Mouse (Mus musculus): ENCODE data around the gene Cxadr. TPM values are rescaled to one million over a fixed set of nuclear protein-coding genes. Genes with fewer than 3 reads are reported as not detected.

The Cxadr gene
- polyA plus RNA-seq (2012; rRNA removed): 89.1 and 92.4 TPM in 2 replicates

DNA sequence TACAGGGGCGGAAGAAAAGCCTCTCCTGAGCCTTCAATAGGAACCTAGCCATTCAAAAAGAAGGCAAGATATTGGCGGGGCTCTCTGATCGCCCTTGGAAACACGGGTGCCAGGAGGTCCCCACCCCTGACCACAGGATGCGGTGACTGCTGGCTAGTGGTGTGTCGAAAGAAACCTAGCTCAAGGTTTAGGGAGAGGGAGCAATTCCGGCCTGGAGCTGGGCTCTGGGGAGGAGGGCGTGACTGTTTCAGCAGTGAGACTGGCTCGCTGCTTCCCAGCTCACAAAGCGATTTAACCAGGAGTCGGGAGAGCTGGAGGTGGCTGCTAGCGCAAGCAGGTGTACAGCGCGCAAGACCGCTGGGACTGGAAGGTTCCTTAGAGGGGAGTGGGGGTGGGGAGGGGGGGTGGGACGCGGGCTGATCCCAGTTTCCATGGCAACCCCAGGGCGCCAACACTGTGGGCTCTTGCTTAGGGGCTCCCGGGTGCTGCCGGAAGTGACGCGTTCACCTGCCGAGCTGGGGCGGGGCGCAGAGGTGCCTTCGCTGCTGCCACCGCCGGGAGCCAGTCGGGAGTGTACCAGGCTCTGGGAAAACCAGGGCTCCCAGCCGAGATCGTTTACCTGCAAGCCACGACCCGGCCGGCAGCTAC, at the start of gene Cxadr:
Cxadr (plus strand) TSS at position 307 of the 648 bp plus-strand sequence.

DNA sequence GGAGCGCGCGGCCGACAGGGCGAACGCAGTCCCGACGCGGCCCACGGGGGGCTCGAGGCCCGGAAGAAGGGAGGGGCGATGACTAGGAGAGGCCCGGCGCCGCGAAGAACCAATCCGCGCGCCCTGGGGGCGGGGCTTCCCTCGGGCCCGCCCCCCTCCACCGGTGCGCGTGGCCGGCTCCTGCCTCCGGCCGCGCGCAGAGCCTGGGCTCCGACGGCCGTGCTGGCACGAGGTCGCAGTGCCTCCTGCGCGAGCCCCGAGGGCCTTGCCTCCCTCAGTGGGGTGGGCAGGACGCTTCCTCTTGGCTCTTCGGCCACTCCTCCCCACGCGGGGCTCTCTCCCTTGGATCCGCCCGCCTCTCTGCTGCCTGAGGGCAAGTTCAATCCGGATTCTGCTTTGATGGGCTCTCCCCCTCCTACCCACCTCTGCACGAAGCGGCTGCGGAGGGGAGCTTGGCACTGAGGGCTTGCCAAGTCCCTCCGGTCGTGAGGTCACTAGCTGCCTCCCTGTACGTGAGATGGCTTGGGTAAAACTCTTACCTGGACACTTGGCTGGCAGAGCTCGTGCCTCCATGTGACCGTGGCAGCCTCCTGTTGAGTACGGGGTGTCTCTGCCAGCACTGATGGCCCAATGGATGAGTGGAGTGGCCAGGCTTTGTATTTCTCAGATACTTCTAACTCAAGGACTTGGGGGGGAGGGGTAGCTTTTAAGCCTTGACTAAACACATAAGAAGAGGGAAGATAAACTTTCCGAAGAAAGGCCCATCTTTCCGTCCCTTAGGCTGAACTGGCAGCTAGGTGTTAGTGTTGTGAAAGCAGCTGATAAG, 75.7 kb downstream of the Cxadr start, which contains the start of gene Btg3:
Btg3 (minus strand) TSS at position 448 of the 826 bp plus-strand sequence.

Other genes with a start within 250 kb of the Cxadr start
- 4.2 and 8.0 TPM in 2 replicates for gene Btg3, start 75.7 kb downstream of the Cxadr start, polyA plus RNA-seq (2012; rRNA removed)

Measured in colon, adult 2 months (tissue).